Mouse (Mus musculus) small intestine, adult 2 months (tissue): ENCODE measurements around the gene Akap2.

ENCODE experiments used
- CTCF ChIP-seq: fragments of 200-500 bp; IDR thresholded peaks from 2 replicates; pipeline ENCODE4 v1.5.1; 2012; ENCODE audit warnings: low read depth, mild to moderate bottlenecking, control low read depth, inconsistent platforms, low read length, moderate library complexity, mixed read lengths; ENCODE audit not compliant: insufficient replicate concordance, insufficient read length; ENCODE audit errors: extremely low read depth
- POLR2A ChIP-seq: fragments of 200-500 bp; IDR thresholded peaks from 2 replicates; pipeline ENCODE4 v1.6.1; 2012; ENCODE audit warnings: low read depth, mild to moderate bottlenecking, control low read depth, inconsistent platforms, low read length, moderate library complexity

GRCm38 (mm10) chr4:57920522-57920921, 203.1 kb downstream of the Akap2 start:
- TF ChIP-seq CTCF: no peak
- no peak for TF ChIP-seq POLR2A
